Mouse (Mus musculus): Measurements from ENCODE around the gene Gm10188. TPM values are rescaled to one million over a fixed set of nuclear protein-coding genes. Genes with fewer than 3 reads are reported as not detected.

The Gm10188 gene
- polyA plus RNA-seq, 1 experiment from 2014 or later = not detected

- H3K9me3 ChIP-seq (replicated peaks) = no peaks in the 10 kb centered on the region
- no peak overlapping the region for H3K4me2 ChIP-seq
- no peaks in the 10 kb centered on the region for H3K36me3 ChIP-seq
- peaks cover 31% of the 10 kb centered on the region for H3K4me1 ChIP-seq (replicated peaks)
- no peak for ATAC-seq (replicated peaks; ENCODE audit: insufficient number of reproducible peaks, insufficient read depth, low FRiP score, low read depth)
- H3K27ac ChIP-seq = no peak overlapping the region
- H3K9ac ChIP-seq = no peak overlapping the region
- H3K27me3 ChIP-seq = peaks cover 88% of the 10 kb centered on the region
- no peak overlapping the region for H3K4me3 ChIP-seq
- WGBS = 72% methylated on average over 3 of the region's 3 CpGs
Observed at GRCm38 (mm10) chr1:132193806-132194205, 35.8 kb downstream of the Gm10188 start.

DNA sequence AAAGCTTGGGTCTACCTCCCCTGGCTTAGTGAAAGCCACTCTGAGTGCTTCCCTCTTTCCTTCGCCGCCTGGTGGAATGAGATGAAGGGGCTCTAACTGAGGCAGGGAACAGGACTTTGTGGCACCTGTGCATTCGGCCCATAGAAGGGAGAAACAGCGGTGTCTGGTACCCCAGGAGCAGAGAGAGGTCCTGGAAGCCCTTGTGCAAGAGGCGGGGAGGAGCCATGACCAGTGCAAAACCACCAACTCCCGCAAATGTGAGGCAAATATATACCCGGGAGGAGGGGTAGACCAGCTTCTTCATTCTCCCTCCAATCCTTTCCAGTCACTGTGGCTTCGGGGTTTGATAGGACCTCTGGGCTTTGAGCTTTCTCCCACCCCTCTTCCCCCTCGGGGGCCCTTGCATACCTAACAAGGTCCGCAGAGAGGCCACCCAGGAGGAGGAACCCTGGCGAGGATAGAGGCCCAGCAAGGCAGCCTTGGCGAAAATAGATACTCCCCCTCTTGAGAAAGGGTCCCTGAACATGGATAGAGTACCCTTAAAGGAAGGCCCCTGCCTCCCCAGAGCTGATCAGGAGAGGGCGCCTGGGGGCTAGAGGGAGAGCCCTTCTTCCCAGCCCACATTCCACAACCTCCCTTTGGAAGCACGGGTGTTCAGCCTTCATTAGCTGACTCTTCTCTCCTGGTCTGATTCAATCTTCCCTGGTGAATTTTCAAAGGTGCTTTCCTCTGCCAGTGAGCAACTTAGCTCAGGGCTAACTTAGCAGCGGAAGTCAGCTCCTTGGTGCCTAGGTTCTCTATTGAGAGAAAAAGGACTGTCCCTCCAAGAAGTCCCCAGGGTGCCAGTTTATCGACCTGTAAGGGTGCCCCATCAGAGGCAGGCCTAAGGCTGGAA lies 37.5 kb downstream of the Gm10188 start:
- Histone ChIP-seq H3K4me2 (peak overlapping the region; percentile 90), H3K4me1 (replicated peaks) (peaks cover 31% of the 10 kb centered on the region), H3K9ac (no peak overlapping the region), H3K27me3 (peaks cover 91% of the 10 kb centered on the region), H3K27ac (no peak overlapping the region), H3K36me3 (no peaks in the 10 kb centered on the region), H3K4me3 (peak overlapping the region; percentile 55; the same call in 1 of the 2 replicates), H3K9me3 (replicated peaks) (no peaks in the 10 kb centered on the region)
- no peak for ATAC-seq (replicated peaks; ENCODE audit: insufficient number of reproducible peaks, insufficient read depth, low FRiP score, low read depth)
- 8% methylated on average over 16 of the region's 16 CpGs for WGBS

GRCm38 (mm10) chr1:132191093-132191785 lies 38.3 kb downstream of the Gm10188 start, which contains the start of the genes Lemd1 and AC124108.1:
Gene Lemd1, plus strand, starts transcription at chr1:132191431.
Gene AC124108.1, plus strand, starts transcription at chr1:132191457.
- H3K4me3 ChIP-seq = peak within 1 kb of the TSS; percentile 55
- WGBS = 1% methylated on average over 34 of the region's 34 CpGs
- no peak for ATAC-seq (replicated peaks; ENCODE audit: insufficient number of reproducible peaks, insufficient read depth, low FRiP score, low read depth)
- no peaks in the 10 kb centered on the region for H3K9me3 ChIP-seq (replicated peaks)
- peaks cover 99% of the 10 kb centered on the region for H3K27me3 ChIP-seq
- no peak within 1 kb of the TSS for H3K27ac ChIP-seq
- H3K4me1 ChIP-seq (replicated peaks) = peaks cover 31% of the 10 kb centered on the region
- H3K9ac ChIP-seq = peak within 1 kb of the TSS; percentile 6
- H3K4me2 ChIP-seq = peak within 1 kb of the TSS; percentile 90
- no peaks in the 10 kb centered on the region for H3K36me3 ChIP-seq

DNA sequence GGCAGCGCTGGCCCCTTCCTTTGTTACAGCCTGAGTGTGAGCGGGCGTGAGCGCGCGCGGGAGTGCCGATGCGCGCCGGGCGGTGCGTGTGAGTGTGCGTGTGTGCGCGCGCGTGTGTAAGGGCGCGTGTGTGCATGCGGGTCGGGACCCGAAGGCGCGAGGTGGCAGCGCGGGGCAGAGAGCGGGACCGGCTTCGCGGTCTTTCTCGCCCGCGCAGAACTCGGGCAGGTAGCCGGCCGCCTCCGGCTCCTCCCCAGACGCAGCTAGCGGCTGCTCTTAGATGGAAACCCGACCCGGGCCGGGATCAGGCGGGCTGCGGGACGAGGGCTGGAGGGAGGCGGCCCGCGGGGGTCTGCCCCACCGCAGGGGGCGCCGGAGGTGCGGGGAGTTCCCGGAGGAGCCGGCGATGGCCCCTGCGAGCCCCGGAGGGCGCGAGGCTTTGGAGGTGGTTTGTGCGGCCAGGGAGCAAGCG lies 38.9 kb downstream of the Gm10188 start:
- WGBS = under 1% methylated on average over 62 of the region's 62 CpGs
- peaks cover 31% of the 10 kb centered on the region for H3K4me1 ChIP-seq (replicated peaks)

DNA sequence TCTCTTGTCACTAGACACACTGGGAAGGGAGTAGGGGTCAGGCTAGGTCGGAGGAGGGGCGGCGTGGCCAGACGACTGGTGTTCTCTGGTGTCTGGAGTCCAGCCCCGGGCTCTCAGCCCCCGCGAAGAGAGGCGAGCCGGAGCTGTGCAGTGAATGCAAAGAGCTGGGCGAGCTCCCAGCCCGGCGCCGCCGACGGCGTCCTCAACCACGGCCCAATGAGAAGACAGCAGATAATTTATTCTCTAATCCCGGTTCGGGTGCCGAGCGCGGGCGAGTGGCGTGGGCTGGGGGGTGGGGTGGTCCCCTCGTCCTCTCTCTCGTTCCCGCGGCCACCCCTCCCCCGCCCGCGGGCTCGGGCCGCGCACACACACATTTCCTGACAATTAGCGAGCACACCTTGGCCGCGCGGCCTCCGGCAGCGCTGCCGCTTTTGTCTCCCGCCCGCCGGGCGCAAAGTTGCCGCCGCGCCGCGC lies 39.5 kb downstream of the Gm10188 start:
- Histone ChIP-seq H3K4me2 (peak overlapping the region; percentile 90), H3K9me3 (replicated peaks) (no peaks in the 10 kb centered on the region), H3K27ac (no peak overlapping the region), H3K9ac (peak overlapping the region; percentile 6), H3K4me3 (peak overlapping the region; percentile 55), H3K36me3 (no peaks in the 10 kb centered on the region), H3K27me3 (peaks cover 92% of the 10 kb centered on the region), H3K4me1 (replicated peaks) (peaks cover 31% of the 10 kb centered on the region)
- WGBS = under 1% methylated on average over 50 of the region's 50 CpGs
- ATAC-seq (replicated peaks; ENCODE audit: insufficient number of reproducible peaks, insufficient read depth, low FRiP score, low read depth) = no peak

More for the DNA sequence above, 38.9 kb downstream of the Gm10188 start:
- no peaks in the 10 kb centered on the region for H3K36me3 ChIP-seq
- ATAC-seq (replicated peaks; ENCODE audit: insufficient number of reproducible peaks, insufficient read depth, low FRiP score, low read depth) = no peak
- peak overlapping the region; percentile 55 for H3K4me3 ChIP-seq
- no peaks in the 10 kb centered on the region for H3K9me3 ChIP-seq (replicated peaks)
- H3K9ac ChIP-seq = peak overlapping the region; percentile 6
- peaks cover 94% of the 10 kb centered on the region for H3K27me3 ChIP-seq
- H3K27ac ChIP-seq = no peak overlapping the region
- H3K4me2 ChIP-seq = peak overlapping the region; percentile 90

DNA sequence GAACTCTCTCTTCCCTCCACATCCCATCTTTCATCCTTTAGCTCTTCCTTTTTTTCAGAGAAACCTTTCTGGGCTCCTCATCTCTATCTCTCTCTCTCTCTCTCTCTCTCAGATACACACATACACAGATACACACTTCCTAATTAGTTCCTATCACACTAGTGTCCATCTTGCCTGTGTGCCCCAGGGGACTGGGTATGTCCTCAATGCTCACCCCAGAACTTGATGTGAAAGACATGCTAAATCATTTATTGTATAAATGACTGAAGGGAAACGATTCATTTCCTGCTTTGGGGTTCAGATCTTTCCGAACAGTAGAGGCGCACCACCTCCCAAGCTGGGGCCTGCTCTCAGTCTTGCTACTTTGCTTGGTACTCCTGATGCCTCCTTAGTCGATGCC lies 40.3 kb downstream of the Gm10188 start:
- Histone ChIP-seq H3K9ac (no peak overlapping the region), H3K27me3 (peaks cover 87% of the 10 kb centered on the region), H3K4me2 (no peak overlapping the region), H3K27ac (no peak overlapping the region), H3K36me3 (no peaks in the 10 kb centered on the region), H3K4me3 (no peak overlapping the region), H3K4me1 (replicated peaks) (peaks cover 26% of the 10 kb centered on the region), H3K9me3 (replicated peaks) (no peaks in the 10 kb centered on the region)
- 38% methylated on average over 4 of the region's 4 CpGs for WGBS
- ATAC-seq (replicated peaks; ENCODE audit: insufficient number of reproducible peaks, insufficient read depth, low FRiP score, low read depth) = no peak

GRCm38 (mm10) chr1:132188442-132189066 lies 41.0 kb downstream of the Gm10188 start:
- no peak overlapping the region for H3K27ac ChIP-seq
- no peak overlapping the region for H3K4me2 ChIP-seq
- H3K9ac ChIP-seq = no peak overlapping the region
- peaks cover 86% of the 10 kb centered on the region for H3K27me3 ChIP-seq
- no peaks in the 10 kb centered on the region for H3K9me3 ChIP-seq (replicated peaks)
- H3K4me1 ChIP-seq (replicated peaks) = peaks cover 26% of the 10 kb centered on the region
- 25% methylated on average over 9 of the region's 9 CpGs for WGBS
- no peak for ATAC-seq (replicated peaks; ENCODE audit: insufficient number of reproducible peaks, insufficient read depth, low FRiP score, low read depth)
- no peaks in the 10 kb centered on the region for H3K36me3 ChIP-seq
- H3K4me3 ChIP-seq = no peak overlapping the region

DNA sequence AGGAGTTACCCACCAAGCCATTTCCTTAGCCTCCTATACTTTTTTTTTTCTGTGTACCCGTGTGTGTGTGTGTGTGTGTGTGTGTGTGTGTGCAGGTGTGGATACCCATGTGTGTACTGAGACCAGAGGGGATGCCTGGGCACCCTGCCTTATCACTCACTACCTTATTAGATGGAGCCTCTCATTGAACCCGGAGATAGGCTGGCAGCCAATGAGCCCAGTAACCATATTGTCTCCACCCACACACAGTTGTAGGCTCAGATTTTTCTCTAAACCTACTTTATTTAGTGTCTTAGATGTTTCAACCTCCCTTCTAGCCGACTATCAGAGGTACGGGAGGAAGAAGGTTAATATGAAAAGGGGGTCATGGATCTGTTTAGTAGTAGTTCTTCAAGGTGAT lies 43.3 kb downstream of the Gm10188 start:
- ATAC-seq (replicated peaks; ENCODE audit: insufficient number of reproducible peaks, insufficient read depth, low FRiP score, low read depth) = no peak
- no peaks in the 10 kb centered on the region for H3K36me3 ChIP-seq
- H3K4me2 ChIP-seq = no peak overlapping the region
- no peak overlapping the region for H3K27ac ChIP-seq
- H3K27me3 ChIP-seq = peaks cover 73% of the 10 kb centered on the region
- 64% methylated on average over 4 of the region's 4 CpGs for WGBS
- H3K9ac ChIP-seq = no peak overlapping the region
- H3K4me1 ChIP-seq (replicated peaks) = peaks cover 15% of the 10 kb centered on the region
- no peak overlapping the region for H3K4me3 ChIP-seq
- no peaks in the 10 kb centered on the region for H3K9me3 ChIP-seq (replicated peaks)

MicroRNAs within 50 kb of the gene (microRNA counts, 519-probe panel; counts per million panel counts)
- not detected for microRNA mmu-miR-135b

Small RNAs within 50 kb of the gene (microRNA-seq; reads per million reads assigned to microRNA genes)
- gene Mir135b = 70.8 reads per million, percentile 46 among the genes with 10 or more reads in this experiment

Other genes with a start within 250 kb of the Gm10188 start
- 14.2 and 20.3 TPM in 2 replicates for gene Elk4, start 222.2 kb downstream of the Gm10188 start, polyA plus RNA-seq (2015; fragmentation: Nextera tagmentation; extraction: Ambion mirVana)
- gene Mfsd4a, start 161.7 kb downstream of the Gm10188 start, polyA plus RNA-seq (2015; fragmentation: Nextera tagmentation; extraction: Ambion mirVana) = 7.2 and 11.2 TPM in 2 replicates
- 1.8 and 2.6 TPM in 2 replicates for gene Cdk18, start 90.1 kb downstream of the Gm10188 start, polyA plus RNA-seq (2015; fragmentation: Nextera tagmentation; extraction: Ambion mirVana)
- not detected in 2 replicates for gene Lemd1, start 38.3 kb downstream of the Gm10188 start, polyA plus RNA-seq (2015; fragmentation: Nextera tagmentation; extraction: Ambion mirVana)
- gene AC124108.1, start 38.3 kb downstream of the Gm10188 start, polyA plus RNA-seq (2015; fragmentation: Nextera tagmentation; extraction: Ambion mirVana) = 0.04 TPM in 1 of 2 replicates, not detected in the other
- gene Klhdc8a, start 68.9 kb upstream of the Gm10188 start, polyA plus RNA-seq (2015; fragmentation: Nextera tagmentation; extraction: Ambion mirVana) = 0.33 and 0.68 TPM in 2 replicates
- 3.0 and 3.7 TPM in 2 replicates for gene Nuak2, start 86.4 kb upstream of the Gm10188 start, polyA plus RNA-seq (2015; fragmentation: Nextera tagmentation; extraction: Ambion mirVana)
- gene Tmcc2, start 161.5 kb upstream of the Gm10188 start, polyA plus RNA-seq (2015; fragmentation: Nextera tagmentation; extraction: Ambion mirVana) = 12.9 and 18.8 TPM in 2 replicates
- 9.2 and 11.1 TPM in 2 replicates for gene Dstyk, start 187.8 kb upstream of the Gm10188 start, polyA plus RNA-seq (2015; fragmentation: Nextera tagmentation; extraction: Ambion mirVana)
- gene Rbbp5, start 247.6 kb upstream of the Gm10188 start, polyA plus RNA-seq (2015; fragmentation: Nextera tagmentation; extraction: Ambion mirVana) = 25.9 and 28.3 TPM in 2 replicates